Mouse (Mus musculus) spleen, adult 2 months (tissue): ENCODE measurements around the gene Cox19. TPM values are rescaled to one million over a fixed set of nuclear protein-coding genes. Genes with fewer than 3 reads are reported as not detected.
"Not testable (repeated sequence)": the region's sequence is repeated elsewhere in the genome, so short reads cannot be mapped to it uniquely, and the experiment has no call there.

Source experiments
- DNase-seq, 2 experiments: peaks; one replicate each; pipeline versions ENCODE4 v3.0.0 to v3.0.0-alpha.2; 2012 to 2021; ENCODE audit warnings: low spot score in 2 of 2, low read depth in 1 of 2
- H3K27ac ChIP-seq: fragments of 200-500 bp; 2 replicates; pipeline ENCODE4 v1.5.1; 2012; ENCODE audit warnings: low read length, inconsistent platforms; ENCODE audit not compliant: insufficient read depth
- H3K27me3 ChIP-seq: fragments of 200-500 bp; 2 replicates; pipeline ENCODE4 v1.6.1; 2012; ENCODE audit warnings: mild to moderate bottlenecking, moderate library complexity, low read length, inconsistent platforms; ENCODE audit not compliant: control insufficient read depth, insufficient read depth
- H3K36me3 ChIP-seq: fragments of 200-500 bp; 2 replicates; pipeline ENCODE4 v1.6.1; 2012; ENCODE audit warnings: mild to moderate bottlenecking, low read length, inconsistent platforms; ENCODE audit not compliant: control insufficient read depth, insufficient read depth
- H3K4me1 ChIP-seq: fragments of 200-500 bp; 2 replicates; pipeline ENCODE4 v1.6.1; 2011; ENCODE audit warnings: inconsistent platforms; ENCODE audit not compliant: control insufficient read depth, insufficient read depth, insufficient read length
- H3K4me3 ChIP-seq: fragments of 200-500 bp; 2 replicates; pipeline ENCODE4 v1.5.1; 2011; ENCODE audit warnings: mild to moderate bottlenecking, inconsistent platforms; ENCODE audit not compliant: insufficient read depth, insufficient read length; ENCODE audit errors: extremely low read depth
- CTCF ChIP-seq: fragments of 200-500 bp; IDR thresholded peaks from 2 replicates; pipeline ENCODE4 v1.5.1; 2011; ENCODE audit warnings: mild to moderate bottlenecking, inconsistent platforms; ENCODE audit not compliant: insufficient read depth, insufficient read length, insufficient replicate concordance; ENCODE audit errors: extremely low read depth
- POLR2A ChIP-seq: fragments of 200-500 bp; IDR thresholded peaks from 2 replicates; pipeline ENCODE4 v1.6.1; 2011; ENCODE audit warnings: low read depth, low read length, inconsistent platforms
- WGBS: fragments of 180-500 bp; shearing (Covaris S2); methylation state at CpG from one replicate; pipeline ENCODE4 v1.1.7; 2018; 5-methylcytosine and 5-hydroxymethylcytosine counted together
- polyA plus RNA-seq: library from polyadenylated mRNA; depleted of rRNA; stranded (reverse); fragments of >200 nt; gene quantifications from 2 replicates; pipeline ENCODE4 v1.2.3, GENCODE M21; 2012

Cox19 gene
- polyA plus RNA-seq, 1 experiment, result 27.2 TPM

GRCm38 (mm10) chr5:139337826-139338370 lies 13.3 kb downstream of the Cox19 start:
- no peak overlapping the region for H3K27ac ChIP-seq
- TF ChIP-seq CTCF, result no peak
- TF ChIP-seq POLR2A, result no peak
- no peaks in the 10 kb centered on the region for H3K27me3 ChIP-seq
- 64% methylated on average over 13 of the region's 13 CpGs for WGBS
- H3K36me3 ChIP-seq, result peaks cover 28% of the 10 kb centered on the region
- H3K4me1 ChIP-seq, result no peaks in the 10 kb centered on the region
- no peak for DNase-seq
- H3K4me3 ChIP-seq, result no peak overlapping the region

- no peaks in the 10 kb centered on the region for H3K27me3 ChIP-seq
- DNase-seq, result no peak
- H3K4me3 ChIP-seq, result no peak overlapping the region
- TF ChIP-seq CTCF (no peak), POLR2A (no peak)
- 84% methylated on average over 4 of the region's 4 CpGs for WGBS
- peaks cover 17% of the 10 kb centered on the region for H3K36me3 ChIP-seq
- H3K27ac ChIP-seq, result no peak overlapping the region
- no peaks in the 10 kb centered on the region for H3K4me1 ChIP-seq
These were observed 15.6 kb downstream of the Cox19 start for GRCm38 (mm10) chr5:139335634-139336033.

- not testable (repeated sequence) for H3K27me3 ChIP-seq, DNase-seq, H3K27ac ChIP-seq, H3K4me3 ChIP-seq, H3K4me1 ChIP-seq
- 90% methylated on average over 10 of the region's 10 CpGs for WGBS
- peaks cover 10% of the 10 kb centered on the region for H3K36me3 ChIP-seq
These were observed 16.8 kb downstream of the Cox19 start for GRCm38 (mm10) chr5:139334394-139334793.

- DNase-seq, result no peak
- no peaks in the 10 kb centered on the region for H3K4me1 ChIP-seq
- whole genome bisulfite sequencing, result 88% methylated on average over 16 of the region's 16 CpGs
- no peak overlapping the region for H3K4me3 ChIP-seq
- no peak for TF ChIP-seq POLR2A
- no peak for TF ChIP-seq CTCF
- H3K27me3 ChIP-seq, result no peaks in the 10 kb centered on the region
- no peak overlapping the region for H3K27ac ChIP-seq
- peaks cover 8% of the 10 kb centered on the region for H3K36me3 ChIP-seq
These were observed 17.8 kb downstream of the Cox19 start for GRCm38 (mm10) chr5:139333301-139334013.

GRCm38 (mm10) chr5:139332590-139333272 lies 18.5 kb downstream of the Cox19 start:
- DNase-seq, result no peak
- WGBS, result 89% methylated on average over 8 of the region's 8 CpGs
- Histone ChIP-seq H3K36me3 (peaks cover 4% of the 10 kb centered on the region), H3K4me1 (no peaks in the 10 kb centered on the region), H3K27me3 (no peaks in the 10 kb centered on the region), H3K27ac (no peak overlapping the region), H3K4me3 (no peak overlapping the region)
- TF ChIP-seq POLR2A, result no peak
- TF ChIP-seq CTCF, result no peak

- TF ChIP-seq CTCF (peak; percentile 94), POLR2A (no peak)
- Histone ChIP-seq H3K27ac (no peak overlapping the region), H3K27me3 (no peaks in the 10 kb centered on the region), H3K36me3 (peaks cover 2% of the 10 kb centered on the region; the same call in 1 of the 2 replicates), H3K4me3 (no peak overlapping the region), H3K4me1 (no peaks in the 10 kb centered on the region)
- DNase-seq, result peak in 1 of 2 experiments; percentile 64
- 22% methylated on average over 8 of the region's 8 CpGs for WGBS
These were observed 19.5 kb downstream of the Cox19 start for GRCm38 (mm10) chr5:139331742-139332141.

- WGBS, result 79% methylated on average over 7 of the region's 7 CpGs
- no peak for DNase-seq
- no peak for TF ChIP-seq CTCF
- no peaks in the 10 kb centered on the region for H3K27me3 ChIP-seq
- no peaks in the 10 kb centered on the region for H3K36me3 ChIP-seq
- no peak overlapping the region for H3K27ac ChIP-seq
- no peak overlapping the region for H3K4me3 ChIP-seq
- no peaks in the 10 kb centered on the region for H3K4me1 ChIP-seq
These were observed 20.5 kb downstream of the Cox19 start for GRCm38 (mm10) chr5:139330766-139331165.
